Mouse (Mus musculus): ENCODE results near the gene Peli2. TPM values are rescaled to one million over a fixed set of nuclear protein-coding genes. Genes with fewer than 3 reads are reported as not detected.

Gene Peli2
- total RNA-seq, 2 experiments from 2014 or later = 5.7 to 9.7 TPM

DNA sequence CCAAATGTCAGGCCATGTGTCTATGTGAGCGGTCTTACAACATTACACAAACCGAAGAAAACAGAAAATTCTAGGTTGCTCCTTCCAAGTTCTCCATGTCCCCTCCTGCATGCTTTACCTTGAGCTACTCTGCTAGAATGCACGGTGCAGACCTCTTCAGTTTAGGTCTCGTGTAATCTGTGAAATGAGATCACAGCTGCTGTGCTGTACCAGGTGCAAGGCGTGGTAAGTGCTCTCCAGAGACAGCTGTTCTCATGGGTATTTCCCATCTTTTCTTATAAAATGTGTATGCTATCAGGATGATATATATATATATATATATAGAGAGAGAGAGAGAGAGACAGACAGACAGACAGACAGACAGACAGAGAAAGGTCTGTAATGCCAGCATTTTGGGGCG is 146.1 kb downstream of the Peli2 start:
- no peak for ATAC-seq (ENCODE audit: poor library complexity, severe bottlenecking)

DNA sequence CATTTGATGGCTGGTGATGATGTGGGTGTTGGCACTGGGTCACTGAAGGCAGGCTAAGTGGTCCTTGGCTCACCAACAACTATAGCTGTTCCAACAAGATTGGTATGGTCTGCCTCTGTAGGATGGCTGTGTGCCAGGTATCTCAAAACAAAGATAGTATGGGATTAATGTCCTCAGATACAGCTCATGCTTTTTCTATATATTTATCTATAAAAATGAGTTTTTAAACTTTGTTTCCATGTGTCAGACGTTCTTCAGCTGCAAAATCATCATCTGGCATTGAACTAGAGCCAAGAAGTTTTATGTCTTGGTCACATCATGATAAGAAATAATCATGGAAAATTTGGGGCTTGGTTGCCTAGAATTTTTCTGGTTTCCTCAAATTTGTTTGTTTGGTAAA is 157.7 kb downstream of the Peli2 start:
- ATAC-seq (ENCODE audit: poor library complexity, severe bottlenecking) = no peak

DNA sequence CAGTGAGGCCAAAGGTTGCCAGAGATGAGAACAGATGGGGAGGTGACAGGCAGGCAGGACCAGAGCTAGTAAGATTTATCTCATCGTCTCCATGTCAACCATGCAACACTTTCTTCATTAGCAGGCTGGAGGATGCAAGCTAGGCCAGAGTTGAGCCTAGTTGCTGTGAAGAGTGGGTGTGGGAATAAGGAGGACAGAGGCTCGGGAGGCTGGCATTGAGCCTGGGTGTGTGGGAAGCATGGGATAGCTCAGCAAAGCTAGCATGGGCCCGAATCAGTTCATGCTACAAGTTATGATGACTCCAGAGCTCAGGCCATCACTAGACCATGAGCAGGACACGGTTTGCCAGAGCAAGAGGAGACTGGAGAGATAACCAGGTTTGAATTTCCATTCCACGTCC is 166.3 kb downstream of the Peli2 start:
- no peak for ATAC-seq (ENCODE audit: poor library complexity, severe bottlenecking)

DNA sequence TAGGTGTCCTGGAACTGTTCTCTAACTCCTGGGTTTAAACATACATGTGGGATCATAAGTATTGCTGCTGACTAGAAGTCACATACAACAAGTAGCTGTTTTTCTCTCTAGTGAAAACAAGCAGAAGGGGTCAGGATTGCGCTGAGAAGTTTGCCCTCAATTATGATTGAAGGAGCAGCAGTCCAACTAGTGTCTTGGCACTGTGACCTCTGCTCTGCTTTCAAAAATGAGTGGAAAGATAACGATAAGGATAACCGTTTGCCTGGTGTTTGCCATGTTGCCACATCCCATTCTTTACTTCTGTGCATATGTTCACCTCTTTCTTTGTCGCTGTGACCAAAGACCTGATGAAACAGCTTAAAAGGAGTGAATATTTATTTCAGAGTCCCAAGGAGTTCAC is 167.0 kb downstream of the Peli2 start:
- no peak for ATAC-seq (ENCODE audit: poor library complexity, severe bottlenecking)

DNA sequence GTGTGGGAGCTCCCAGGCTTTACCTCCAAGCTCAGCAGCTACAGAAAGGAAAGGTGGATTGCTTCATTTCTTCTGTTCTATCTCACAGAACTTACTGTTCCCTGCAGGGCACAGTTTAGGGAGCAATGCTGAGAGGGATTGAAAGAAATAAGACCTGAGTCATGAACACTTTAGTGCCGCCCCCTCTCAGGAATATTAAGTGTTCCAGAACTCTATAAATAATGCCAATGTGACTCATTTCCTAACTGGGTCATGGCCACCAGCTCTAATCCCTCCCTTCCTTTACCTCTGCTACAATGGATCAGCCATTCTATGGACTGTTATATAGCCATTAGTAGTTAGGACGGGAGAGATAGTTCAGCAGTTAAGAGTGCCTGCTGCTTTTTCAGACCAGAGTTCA is 168.0 kb downstream of the Peli2 start:
- no peak for ATAC-seq (ENCODE audit: poor library complexity, severe bottlenecking)

DNA sequence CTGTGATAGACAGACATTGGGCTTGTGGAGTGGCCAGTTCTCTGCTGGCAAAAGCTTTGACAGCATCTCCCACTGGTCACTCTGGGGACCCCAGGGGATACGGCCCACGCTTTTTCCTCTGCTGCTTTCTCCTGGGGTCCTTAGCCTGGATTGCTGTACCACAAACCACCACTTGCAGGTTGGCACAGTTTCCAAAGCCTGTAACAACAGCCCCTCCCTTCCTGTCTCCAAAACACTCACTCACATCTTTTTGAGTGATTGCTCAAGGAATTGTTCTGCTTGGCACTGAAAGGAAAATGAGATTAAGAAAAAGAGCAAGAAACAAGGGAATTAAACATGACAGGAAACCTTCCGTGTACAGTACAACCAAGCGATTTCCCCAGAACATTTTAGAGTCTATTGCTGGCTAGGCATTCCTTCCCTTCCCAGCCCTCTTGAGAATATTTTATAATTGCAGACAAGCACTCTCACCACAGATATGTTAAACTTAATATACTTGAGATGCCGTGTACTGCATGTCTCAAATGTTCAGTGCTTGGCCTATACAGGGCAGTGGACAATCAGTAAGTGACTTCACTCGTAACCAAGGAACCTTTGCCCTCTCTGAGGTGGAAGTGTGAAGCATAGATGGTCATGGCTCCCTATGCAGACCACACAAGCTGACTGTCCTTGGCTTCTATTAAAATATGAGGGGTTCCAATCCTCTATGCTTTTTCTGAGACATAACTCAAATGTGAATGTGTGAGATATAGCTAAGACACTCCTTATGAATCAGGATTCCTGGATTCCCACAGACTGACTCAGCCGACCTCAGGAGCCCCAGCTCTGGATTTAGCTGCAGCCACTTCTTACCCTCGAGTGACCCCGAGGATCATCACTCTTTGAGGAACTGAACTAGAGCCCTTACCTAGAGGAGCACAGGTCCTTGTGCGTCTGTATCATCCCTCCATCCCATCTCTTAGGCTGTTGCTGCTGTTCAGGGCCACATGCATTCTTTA is 169.3 kb downstream of the Peli2 start:
- no peak for ATAC-seq (ENCODE audit: poor library complexity, severe bottlenecking)

DNA sequence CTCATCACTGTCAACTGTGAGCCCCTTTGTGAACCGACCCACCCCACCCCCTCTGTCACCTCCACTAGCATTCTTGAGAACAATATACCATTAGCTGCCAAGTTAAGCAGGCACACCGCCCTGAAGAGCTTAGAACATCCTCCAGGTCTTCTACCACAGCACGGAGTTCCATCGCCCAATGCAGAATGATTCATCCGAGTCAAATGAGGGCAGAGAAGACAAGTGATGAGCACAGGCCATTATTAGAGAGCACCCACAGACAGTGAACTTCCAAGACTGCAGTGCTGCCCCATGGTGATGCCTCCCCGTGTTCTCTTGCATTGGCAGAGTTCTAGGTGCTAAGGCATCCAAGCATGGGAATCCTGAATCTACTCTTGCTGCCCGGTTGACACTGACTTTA is 172.9 kb downstream of the Peli2 start:
- no peak for ATAC-seq (ENCODE audit: poor library complexity, severe bottlenecking)

DNA sequence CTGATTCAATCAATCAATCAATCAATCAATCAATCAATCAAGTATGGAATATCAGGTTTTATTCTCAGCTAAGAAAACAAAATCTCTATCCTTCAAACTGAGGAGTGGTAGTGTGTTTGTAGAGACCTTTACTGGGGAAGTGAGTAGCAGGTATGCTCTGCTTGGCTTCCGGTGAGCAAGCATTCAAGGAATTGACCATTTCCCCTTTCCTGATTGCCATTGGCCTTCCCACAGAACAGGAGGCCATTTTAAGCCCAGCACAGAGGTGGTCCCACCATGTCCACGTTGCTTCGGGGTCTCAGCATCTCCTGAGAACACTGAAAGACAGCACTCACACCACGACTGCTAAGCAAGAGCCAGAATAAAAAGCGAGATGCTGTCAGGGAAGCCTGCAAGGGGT is 174.8 kb downstream of the Peli2 start:
- no peak for ATAC-seq (ENCODE audit: poor library complexity, severe bottlenecking)

DNA sequence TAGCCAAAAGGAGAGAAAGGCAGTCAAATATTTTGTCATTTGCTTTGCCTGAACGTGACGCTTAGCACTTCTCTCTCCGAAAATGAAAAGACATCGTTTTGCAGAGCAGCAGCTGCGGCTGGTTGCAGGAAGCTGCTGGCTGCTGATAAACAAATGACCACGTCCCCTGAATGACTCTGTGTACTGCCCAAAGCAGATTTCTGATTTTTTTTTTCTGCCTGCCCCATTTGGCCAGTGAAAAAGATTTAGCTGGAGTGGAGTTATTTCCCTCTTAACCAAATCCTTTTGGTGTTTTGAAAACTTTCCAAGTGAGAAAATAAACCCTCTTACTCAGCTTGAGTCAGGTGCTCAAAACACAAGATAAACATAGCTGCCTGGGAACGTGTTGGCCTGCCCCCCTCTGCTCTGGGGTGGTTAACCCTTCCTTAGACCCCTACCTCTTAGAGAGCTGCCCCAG is 175.2 kb downstream of the Peli2 start:
- ATAC-seq (ENCODE audit: poor library complexity, severe bottlenecking) = no peak

DNA sequence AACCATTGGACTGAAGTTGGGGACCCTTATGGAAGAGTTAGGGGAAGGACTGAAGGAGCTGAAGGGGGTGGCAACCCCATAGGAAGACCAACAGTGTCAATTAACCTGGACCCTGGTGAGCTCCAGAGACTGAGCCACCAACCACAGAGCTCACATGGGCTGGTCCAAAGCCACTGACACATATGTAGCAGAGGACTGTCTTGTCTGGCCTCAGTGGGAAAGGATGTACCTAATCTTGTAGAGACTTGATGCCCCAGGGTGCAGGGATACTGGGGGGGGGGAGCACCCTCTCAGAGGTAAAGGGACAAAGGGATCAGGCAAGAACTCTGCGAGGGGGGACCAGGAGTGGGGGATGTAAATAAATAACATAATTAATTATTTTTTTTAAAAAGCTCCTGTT is 176.2 kb downstream of the Peli2 start:
- ATAC-seq (ENCODE audit: poor library complexity, severe bottlenecking) = no peak

DNA sequence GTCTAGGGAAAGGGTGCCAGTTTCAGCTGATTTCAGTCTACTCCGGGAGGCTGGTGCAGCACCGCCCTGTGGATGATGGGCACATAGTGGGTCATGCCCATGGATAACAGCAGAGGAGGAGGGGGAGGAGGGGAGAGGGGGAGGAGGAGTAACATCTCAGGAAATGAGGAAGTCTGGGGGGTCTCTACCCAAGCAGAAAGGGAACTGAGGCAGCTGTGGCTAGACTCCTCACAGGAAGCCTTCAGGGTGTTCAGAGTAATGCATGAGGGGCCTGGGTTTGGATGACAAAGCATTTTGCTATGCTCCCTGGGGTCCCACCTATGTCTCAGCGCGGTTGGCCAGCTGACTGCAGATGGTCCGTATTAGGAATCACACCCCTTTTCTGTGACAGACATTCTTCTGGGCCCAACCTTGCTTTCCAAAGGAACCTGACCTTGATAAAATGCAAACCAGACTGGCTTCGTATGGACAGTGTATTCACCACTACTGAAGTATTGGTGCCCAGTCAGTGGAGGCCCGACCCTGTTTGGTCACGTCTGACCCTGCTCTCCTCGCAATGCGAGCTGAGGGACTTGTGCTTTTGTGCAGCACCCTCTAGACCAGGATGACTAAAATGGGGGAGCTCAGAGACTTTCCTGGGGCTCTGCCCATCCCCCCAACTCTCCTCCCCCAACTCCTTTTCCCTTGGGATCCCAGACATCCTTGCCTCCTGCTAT is 182.0 kb downstream of the Peli2 start:
- no peak for ATAC-seq (ENCODE audit: poor library complexity, severe bottlenecking)

DNA sequence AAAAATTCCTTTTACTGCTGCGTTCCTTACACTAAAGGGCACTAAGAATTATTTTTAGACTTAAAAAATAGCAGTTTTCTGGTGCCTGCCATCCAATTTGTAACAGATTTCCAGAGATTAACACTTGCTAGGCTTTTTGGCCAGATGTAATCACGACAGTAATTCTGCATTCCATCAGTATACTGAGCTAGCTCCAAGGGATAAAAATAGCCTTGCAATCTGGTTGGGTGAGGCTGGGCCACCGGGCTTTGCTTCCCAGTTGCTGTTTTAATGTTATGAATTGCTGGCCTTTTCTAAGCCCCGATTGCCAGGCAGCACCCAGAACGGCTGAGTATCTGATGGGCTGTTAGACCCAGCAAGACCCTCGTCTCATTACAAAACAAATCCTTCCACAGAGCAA is 182.6 kb downstream of the Peli2 start:
- no peak for ATAC-seq (ENCODE audit: poor library complexity, severe bottlenecking)

DNA sequence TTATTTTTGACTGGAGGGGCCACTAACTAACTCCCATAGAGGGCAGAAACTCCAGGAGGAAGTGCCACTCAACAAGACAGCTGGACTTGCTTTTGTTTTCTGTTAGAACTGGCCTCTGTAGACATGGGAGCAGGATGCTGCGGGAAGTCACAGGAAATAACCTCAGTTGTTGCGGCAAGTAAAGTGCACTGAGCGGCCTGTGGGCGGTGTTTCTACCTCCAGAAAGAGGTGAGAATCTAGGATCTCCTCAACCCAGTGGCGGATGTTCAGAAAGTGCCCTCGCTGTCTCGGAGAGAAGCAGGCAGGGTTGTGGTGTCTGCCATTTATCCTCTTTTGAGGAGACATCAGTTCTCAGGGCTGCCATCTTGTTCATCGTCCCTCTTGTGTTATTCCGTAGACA is 183.2 kb downstream of the Peli2 start:
- peak; percentile 69 for ATAC-seq (ENCODE audit: poor library complexity, severe bottlenecking)

DNA sequence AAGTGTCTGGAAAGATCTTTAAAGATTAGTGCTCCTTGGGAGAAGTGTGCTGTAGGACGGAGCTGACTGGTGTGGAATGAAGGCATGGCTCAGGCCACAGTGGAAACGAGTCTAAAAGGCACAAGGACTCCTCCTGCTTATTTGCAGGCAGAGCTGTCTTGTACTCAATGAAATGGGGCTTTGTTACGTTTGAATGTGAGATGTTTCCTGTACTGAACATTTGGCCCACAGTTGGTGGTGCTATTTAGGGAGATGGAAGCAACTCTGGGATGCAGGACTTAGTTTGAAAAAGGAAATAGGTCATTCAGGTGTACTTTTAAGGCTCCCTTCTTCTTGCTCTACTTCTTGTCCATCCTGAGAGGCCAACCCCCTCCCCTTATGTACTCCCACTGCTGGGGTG is 192.6 kb downstream of the Peli2 start:
- ATAC-seq (ENCODE audit: poor library complexity, severe bottlenecking) = no peak

DNA sequence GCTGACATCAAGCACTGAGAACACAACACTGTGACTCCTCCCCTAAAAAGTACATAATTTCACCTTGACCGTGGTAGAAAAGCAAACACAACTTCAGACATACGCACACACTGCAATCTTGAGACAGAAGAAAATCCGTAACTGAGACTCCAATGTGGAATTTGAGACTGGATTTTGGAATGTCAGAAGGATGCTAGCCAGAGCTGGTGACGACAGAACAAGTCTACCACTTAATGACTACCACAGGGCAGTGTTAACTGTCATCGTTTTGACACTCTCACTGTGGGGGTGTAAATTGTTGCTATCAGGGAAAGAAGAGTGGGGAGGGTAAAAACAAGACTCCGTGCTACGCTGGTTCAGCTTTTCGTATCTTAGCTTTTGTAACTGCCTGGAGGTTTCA is 195.8 kb downstream of the Peli2 start:
- no peak for ATAC-seq (ENCODE audit: poor library complexity, severe bottlenecking)

DNA sequence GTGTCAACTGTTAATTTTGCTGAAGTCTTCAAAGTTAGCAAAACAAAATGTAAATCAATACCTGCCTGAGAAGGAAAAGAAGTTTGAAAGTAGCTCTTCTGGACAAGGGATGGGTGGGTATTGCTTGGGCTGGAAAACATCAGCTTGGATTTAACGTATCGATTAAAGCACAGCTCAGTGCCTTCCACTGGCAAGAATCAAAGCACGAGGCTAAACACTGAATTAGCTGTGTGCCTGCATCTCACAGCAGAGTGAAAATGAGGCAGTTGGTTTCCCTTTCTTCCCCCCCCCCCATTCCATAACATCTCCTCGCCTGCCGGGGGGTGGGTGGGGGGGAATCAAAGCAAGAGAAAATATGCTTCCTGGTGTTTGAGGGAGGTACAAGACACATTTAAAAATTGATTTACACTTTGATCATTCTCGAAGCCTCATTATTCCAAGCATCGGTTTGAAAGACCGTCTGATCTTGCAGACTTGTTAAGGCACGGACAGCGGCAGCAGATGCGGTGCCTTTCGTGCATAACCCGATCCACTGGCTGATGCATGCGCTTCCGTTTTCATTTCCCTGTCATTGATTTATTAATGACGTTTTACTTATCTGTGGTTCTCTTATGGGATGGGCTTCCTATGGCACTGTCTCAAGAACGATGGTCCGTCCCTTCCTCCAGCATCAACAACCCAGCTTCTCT is 203.3 kb downstream of the Peli2 start:
- no peak for ATAC-seq (ENCODE audit: poor library complexity, severe bottlenecking)

DNA sequence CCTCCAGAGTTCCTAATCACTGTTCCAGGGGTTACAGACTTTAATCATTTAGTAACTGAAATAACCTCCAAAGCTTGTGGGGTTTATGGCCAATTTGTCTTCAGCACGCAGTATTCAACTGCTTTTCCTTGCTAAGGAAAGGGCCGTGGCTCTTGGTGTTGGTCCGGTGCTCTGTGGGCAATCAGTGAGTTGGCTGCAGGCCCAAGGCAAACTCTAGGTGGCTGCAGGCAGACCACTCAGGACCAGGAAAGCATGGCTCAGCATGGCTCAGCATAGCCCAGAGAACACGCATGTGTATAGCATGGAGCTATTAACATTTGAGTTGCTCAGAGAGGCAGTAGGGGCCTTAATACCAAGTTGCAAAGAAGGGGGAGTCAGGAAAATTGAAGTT is 203.8 kb downstream of the Peli2 start:
- no peak for ATAC-seq (ENCODE audit: poor library complexity, severe bottlenecking)

DNA sequence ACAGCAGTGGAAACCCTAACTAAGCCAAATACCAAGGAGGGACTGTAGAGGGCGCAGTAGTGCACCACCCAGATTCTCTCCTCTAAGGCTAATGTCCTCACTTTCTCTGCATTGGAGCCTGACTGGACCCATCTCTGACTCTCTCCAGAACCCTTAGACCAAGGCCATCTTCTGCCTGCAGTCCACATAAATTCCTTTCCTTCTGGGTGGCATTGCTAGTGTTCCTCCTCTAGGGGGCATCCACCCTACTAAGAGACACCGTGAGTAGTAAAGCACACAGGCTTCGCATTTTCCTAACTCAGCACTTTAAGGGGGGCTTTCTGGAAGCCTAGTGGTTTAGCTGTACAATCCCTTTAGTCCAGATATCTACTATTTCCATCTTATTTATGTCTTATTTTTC is 207.1 kb downstream of the Peli2 start:
- ATAC-seq (ENCODE audit: poor library complexity, severe bottlenecking) = no peak

DNA sequence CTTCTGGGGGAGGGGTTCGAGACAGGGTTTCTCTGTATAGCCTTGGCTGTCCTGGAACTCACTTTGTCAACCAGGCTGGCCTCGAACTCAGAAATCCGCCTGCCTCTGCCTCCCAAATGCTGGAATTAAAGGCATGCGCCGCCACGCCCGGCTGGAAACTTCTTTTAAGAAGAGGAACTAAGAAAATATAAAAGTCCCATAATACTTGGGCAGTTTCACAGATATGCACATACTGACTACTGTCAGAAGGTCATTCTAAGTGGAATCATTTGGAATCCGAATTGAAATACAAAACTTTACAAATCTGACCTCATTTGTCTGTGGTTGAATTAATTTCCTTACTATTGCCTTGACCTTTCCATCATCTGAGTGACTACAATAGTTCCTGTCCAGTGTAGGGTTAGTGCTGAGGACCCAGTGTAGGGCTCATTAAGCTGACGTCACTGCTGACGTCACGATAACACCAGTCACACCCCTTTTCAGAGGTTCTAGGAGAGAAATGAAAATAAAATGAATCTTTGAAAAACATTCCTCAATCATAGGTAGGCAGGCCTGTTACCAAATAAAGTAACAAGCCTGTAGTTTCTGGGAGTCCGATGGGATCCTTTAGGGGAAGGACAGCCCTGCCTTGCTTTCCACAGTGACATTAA is 209.2 kb downstream of the Peli2 start:
- ATAC-seq (ENCODE audit: poor library complexity, severe bottlenecking) = no peak
